Mouse (Mus musculus) midbrain, embryonic 10.5 days (tissue): ENCODE measurements around the gene Mrtfa. TPM values are rescaled to one million over a fixed set of nuclear protein-coding genes. Genes with fewer than 3 reads are reported as not detected.

Experiments
- DNase-seq: peaks from one replicate; pipeline ENCODE4 v3.0.0-alpha.2; 2017; ENCODE audit warnings: low spot score
- H3K27ac ChIP-seq: fragments of 300-500 bp; sonication (generic); replicated peaks from 2 replicates; pipeline ENCODE4 v1.5.1; 2016; ENCODE audit warnings: mild to moderate bottlenecking
- H3K27me3 ChIP-seq: fragments of 300-500 bp; sonication (generic); 2 replicates; pipeline ENCODE4 v1.6.1; 2016; ENCODE audit warnings: low read depth, mild to moderate bottlenecking; ENCODE audit not compliant: poor library complexity, severe bottlenecking
- H3K36me3 ChIP-seq: fragments of 300-500 bp; sonication (generic); 2 replicates; pipeline ENCODE4 v1.6.1; 2016; ENCODE audit warnings: mild to moderate bottlenecking, moderate library complexity
- H3K4me1 ChIP-seq: fragments of 300-500 bp; sonication (generic); 2 replicates; pipeline ENCODE4 v1.6.1; 2016
- H3K4me3 ChIP-seq: fragments of 300-500 bp; sonication (generic); 2 replicates; pipeline ENCODE4 v1.5.1; 2016; ENCODE audit warnings: mild to moderate bottlenecking, moderate library complexity
- H3K9me3 ChIP-seq: fragments of 300-500 bp; sonication (generic); replicated peaks from 2 replicates; pipeline ENCODE4 v1.6.1; 2016; ENCODE audit warnings: mild to moderate bottlenecking
- WGBS: fragments of 180-500 bp; shearing (Covaris S2); methylation state at CpG from one replicate; pipeline ENCODE4 v1.1.7; 2016; 5-methylcytosine and 5-hydroxymethylcytosine counted together
- polyA plus RNA-seq: library from polyadenylated mRNA; unstranded; fragments of >200 nt; fragmentation: Nextera tagmentation; extraction: Ambion mirVana; gene quantifications from 2 replicates; pipeline ENCODE4 v1.2.1, GENCODE M21; 2016

Gene Mrtfa
- polyA plus RNA-seq, 1 experiment from 2014 or later, result 20.5 TPM

DNA sequence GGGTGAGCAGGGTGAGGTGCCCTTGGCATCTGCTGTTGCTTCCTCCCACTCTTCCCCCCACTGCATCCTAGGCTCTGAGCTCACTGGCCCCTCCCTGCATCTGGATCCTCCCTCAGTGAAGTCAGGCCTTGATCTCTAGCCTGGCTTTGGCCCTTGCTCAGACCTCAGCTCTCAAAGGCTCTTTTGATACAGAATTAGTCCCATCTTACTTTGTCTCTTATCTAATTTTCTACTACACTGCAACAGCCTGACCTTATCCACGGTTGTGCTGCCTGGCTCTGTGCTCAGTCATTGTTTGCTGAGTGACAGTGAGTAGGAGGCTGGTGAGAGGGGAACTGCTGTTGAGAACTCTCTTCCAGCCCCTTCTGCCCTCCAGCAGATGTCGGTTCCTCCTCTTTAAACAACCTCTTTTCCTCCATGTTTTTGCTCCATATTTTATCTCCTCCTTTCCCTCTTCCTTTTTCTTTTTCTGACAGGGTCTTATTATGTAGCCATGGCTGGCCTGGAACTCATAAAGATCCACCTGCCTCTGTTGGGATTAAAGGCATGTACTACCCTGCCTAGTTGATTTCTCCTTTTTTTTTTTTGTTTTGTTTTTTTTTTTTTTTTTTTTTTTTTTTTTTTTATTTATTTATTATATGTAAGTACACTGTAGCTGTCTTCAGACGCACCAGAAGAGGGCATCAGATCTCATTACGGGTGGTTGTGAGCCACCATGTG lies 190.0 kb downstream of the Mrtfa start:
- DNase-seq, result no peak

DNA sequence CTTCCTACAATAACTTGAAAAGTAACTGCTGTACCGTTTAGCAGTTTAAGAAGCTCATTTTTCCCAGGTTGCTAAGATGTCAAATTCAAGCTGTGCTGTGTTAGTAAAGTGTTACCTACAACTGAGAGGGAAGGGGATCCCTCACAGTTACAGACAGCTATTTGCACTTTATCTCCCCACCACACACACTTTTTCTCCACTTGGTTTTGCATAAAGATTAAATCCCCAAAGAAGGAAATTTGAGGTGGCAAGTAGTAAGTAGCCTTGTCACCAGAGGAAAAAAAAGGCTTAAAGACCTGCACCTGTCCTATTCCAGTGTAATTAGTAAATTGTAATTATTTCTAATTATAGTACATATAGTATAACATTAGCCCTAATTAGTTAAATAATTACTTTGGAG lies 193.5 kb downstream of the Mrtfa start:
- H3K4me3 ChIP-seq, result no peak overlapping the region
- no peak for DNase-seq
- no peaks in the 10 kb centered on the region for H3K9me3 ChIP-seq
- no peaks in the 10 kb centered on the region for H3K36me3 ChIP-seq
- H3K27ac ChIP-seq, result no peak overlapping the region
- H3K4me1 ChIP-seq, result peaks cover 5% of the 10 kb centered on the region
- WGBS, result 76% methylated on average over 1 of the region's 1 CpGs
- H3K27me3 ChIP-seq, result no peaks in the 10 kb centered on the region

More for the DNA sequence above, 190.0 kb downstream of the Mrtfa start:
- Histone ChIP-seq H3K9me3 (no peaks in the 10 kb centered on the region), H3K36me3 (peaks cover 11% of the 10 kb centered on the region), H3K27me3 (no peaks in the 10 kb centered on the region), H3K4me1 (peaks cover 5% of the 10 kb centered on the region), H3K4me3 (no peak overlapping the region), H3K27ac (no peak overlapping the region; the same call in 1 of the 2 replicates)
- 62% methylated on average over 3 of the region's 4 CpGs for WGBS

DNA sequence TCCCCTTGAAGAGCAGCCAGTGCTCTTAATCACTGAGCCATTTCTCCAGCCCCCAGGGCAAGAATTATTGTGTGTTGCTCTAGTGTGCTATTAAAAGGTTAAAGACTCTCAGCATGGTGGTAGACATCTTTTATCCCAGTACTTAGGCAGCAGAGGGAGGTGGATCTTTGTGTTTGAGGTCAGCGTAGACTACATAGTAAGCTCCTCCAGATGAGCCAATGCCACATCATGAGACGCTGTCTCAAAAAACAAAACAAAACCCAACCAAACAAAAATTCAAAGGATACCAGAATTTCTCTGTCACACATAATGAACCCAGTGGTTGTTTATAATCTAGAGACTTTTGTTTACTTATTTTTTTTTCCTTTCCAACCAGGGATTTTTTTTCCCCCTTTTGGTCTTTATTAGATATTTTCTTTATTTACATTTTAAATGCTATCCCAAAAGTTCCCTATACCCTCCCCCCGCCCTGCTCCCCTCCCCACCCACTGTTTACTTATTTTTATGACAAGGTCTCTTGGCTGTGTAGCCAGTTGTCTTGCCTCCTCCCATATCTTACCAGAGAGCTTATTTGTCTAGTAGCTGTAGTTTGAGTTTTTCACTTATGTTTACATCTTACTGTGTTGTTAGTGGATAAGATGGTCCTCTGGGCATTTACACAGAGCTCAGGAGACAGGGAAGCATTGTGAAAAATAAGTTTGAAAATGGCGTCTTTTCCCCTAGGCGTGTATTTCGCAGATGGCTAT lies 194.3 kb downstream of the Mrtfa start:
- 85% methylated on average over 6 of the region's 6 CpGs for WGBS
- no peak overlapping the region for H3K27ac ChIP-seq
- no peaks in the 10 kb centered on the region for H3K36me3 ChIP-seq
- H3K9me3 ChIP-seq, result no peaks in the 10 kb centered on the region
- no peak overlapping the region for H3K4me3 ChIP-seq
- no peaks in the 10 kb centered on the region for H3K27me3 ChIP-seq
- DNase-seq, result no peak
- peaks cover 5% of the 10 kb centered on the region for H3K4me1 ChIP-seq

DNA sequence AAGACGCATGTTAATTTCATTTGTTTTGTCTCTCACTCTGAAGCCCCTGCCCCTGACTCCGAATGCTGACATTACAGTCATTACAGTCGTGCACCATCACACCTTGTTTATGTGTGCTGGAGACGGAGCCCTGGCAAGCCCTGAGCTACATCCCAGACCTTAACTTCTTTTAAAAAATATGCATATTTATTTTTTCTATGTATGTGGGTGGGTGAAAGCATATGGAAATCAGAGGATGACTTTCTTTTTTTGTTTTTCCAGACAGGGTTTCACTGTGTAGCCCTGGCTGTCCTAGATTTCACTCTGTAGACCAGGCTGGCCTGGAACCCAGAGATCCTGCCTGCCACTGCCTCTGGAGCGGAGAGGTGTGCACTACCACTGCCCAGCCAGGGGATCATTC lies 195.6 kb downstream of the Mrtfa start:
- no peak for DNase-seq
- H3K4me3 ChIP-seq, result no peak overlapping the region
- no peak overlapping the region for H3K27ac ChIP-seq
- 84% methylated on average over 5 of the region's 5 CpGs for WGBS
- H3K36me3 ChIP-seq, result no peaks in the 10 kb centered on the region
- no peaks in the 10 kb centered on the region for H3K27me3 ChIP-seq
- H3K4me1 ChIP-seq, result no peaks in the 10 kb centered on the region
- no peaks in the 10 kb centered on the region for H3K9me3 ChIP-seq

DNA sequence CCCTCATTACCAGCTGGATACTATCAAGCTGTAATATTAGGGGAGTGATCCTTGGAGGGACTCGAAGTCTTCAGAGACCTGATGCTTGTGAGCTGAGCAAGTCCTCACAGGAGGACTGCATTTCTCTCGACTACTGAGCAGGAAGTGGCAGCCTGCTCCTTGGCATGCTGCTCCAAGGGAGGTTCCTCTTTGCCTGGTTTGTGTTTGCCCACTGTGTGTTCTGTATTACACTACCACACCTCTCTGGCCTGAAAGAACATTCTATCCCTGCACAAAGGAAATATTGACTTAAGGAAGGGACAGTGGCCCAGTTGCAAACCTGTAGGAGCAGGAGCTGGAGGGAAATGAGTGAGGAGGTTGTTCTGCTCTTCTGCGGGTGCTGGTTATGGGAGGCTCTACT lies 200.8 kb downstream of the Mrtfa start:
- Histone ChIP-seq H3K4me1 (no peaks in the 10 kb centered on the region), H3K9me3 (no peaks in the 10 kb centered on the region), H3K27ac (no peak overlapping the region), H3K27me3 (no peaks in the 10 kb centered on the region), H3K4me3 (no peak overlapping the region), H3K36me3 (no peaks in the 10 kb centered on the region)
- no peak for DNase-seq
- 82% methylated on average over 3 of the region's 3 CpGs for WGBS

DNA sequence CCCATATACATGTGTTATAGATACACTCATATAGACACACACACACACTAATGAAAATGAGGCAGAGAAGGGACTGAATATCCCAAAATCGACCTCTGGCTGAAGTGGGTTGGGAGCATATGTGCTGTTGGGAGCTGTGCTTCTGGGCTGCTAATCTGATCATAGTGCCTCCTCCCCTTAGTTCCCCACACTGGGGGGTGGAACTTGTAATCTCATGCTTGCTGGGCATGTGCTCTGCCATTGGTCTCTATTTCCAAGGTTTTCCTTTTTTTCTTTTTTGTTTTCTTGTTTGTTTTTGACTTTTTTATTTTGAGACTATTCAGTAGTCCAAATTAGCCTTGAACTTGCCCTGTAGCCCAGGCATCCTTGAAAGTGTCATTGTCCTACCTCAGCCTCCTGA lies 202.2 kb downstream of the Mrtfa start:
- no peaks in the 10 kb centered on the region for H3K36me3 ChIP-seq
- 57% methylated on average over 1 of the region's 1 CpGs for WGBS
- no peaks in the 10 kb centered on the region for H3K9me3 ChIP-seq
- H3K4me3 ChIP-seq, result no peak overlapping the region
- DNase-seq, result no peak
- H3K4me1 ChIP-seq, result no peaks in the 10 kb centered on the region
- H3K27me3 ChIP-seq, result no peaks in the 10 kb centered on the region
- no peak overlapping the region for H3K27ac ChIP-seq

DNA sequence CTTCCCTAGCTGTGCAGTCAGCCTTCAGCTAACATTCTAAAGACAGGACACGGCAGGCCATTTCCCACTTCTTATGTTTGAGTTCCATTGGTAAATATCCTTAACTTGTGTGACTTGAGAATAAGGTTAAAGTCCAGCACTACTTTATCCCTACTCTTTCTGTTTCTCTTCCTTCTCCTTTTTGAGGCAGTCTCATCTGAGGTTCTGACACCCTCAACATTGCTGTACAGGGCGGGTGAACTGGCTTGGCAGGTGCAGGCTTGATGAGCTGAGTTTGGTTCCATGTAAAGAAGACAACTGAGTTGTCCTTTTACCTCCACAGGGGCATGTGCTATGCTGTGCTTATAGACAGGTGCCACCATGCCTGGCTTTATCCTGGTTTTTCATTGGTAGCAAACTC lies 207.3 kb downstream of the Mrtfa start:
- H3K4me1 ChIP-seq, result peaks cover 10% of the 10 kb centered on the region
- H3K27me3 ChIP-seq, result no peaks in the 10 kb centered on the region
- no peaks in the 10 kb centered on the region for H3K36me3 ChIP-seq
- no peak for DNase-seq
- no peaks in the 10 kb centered on the region for H3K9me3 ChIP-seq
- no peak overlapping the region for H3K4me3 ChIP-seq
- H3K27ac ChIP-seq, result no peak overlapping the region
- 93% methylated on average over 2 of the region's 2 CpGs for WGBS

DNA sequence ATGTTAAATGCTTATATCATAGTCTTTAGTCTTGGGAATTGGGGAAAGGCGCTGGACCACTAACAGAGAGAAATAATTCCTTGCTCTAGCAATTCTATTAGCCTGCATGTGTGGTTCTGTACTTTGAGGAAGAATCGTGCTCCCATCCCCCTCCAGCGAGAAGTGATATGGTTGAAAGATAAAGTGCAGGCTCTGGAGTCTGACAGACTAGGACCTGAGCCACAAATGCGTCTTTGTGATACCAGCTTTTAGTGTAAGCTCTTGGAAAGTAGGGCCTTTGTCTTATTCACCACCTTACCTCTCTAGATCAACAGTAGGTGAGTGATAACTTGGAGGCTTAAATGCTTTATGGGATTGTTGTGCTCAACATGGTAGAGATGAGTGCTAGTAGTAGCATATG lies 209.4 kb downstream of the Mrtfa start:
- WGBS, result 92% methylated on average over 4 of the region's 4 CpGs
- Histone ChIP-seq H3K4me1 (peaks cover 20% of the 10 kb centered on the region), H3K27me3 (no peaks in the 10 kb centered on the region), H3K27ac (no peak overlapping the region), H3K36me3 (no peaks in the 10 kb centered on the region), H3K9me3 (no peaks in the 10 kb centered on the region), H3K4me3 (no peak overlapping the region)
- no peak for DNase-seq

DNA sequence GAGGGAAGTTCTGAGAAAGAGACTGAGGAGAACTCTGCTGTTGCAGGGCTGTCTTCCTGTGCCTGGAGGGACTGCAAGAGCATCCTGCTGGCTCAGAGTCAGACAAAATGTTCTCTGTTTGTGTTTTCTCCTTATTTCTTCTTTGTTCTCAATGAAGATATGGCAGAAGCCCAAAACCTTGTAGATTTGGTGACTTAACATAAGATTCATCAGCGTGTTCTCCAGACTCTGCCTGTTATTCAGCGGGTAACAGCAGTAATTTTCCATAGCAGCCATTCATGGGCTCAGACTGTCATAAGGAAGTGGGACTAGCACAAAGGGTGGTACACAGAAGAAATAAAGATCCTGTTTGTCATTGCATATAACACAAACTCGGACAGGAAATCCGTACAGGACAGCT lies 210.9 kb downstream of the Mrtfa start:
- H3K9me3 ChIP-seq, result no peaks in the 10 kb centered on the region
- no peaks in the 10 kb centered on the region for H3K27me3 ChIP-seq
- H3K27ac ChIP-seq, result no peak overlapping the region
- DNase-seq, result no peak
- peaks cover 20% of the 10 kb centered on the region for H3K4me1 ChIP-seq
- no peak overlapping the region for H3K4me3 ChIP-seq
- no peaks in the 10 kb centered on the region for H3K36me3 ChIP-seq
- 94% methylated on average over 4 of the region's 4 CpGs for WGBS

DNA sequence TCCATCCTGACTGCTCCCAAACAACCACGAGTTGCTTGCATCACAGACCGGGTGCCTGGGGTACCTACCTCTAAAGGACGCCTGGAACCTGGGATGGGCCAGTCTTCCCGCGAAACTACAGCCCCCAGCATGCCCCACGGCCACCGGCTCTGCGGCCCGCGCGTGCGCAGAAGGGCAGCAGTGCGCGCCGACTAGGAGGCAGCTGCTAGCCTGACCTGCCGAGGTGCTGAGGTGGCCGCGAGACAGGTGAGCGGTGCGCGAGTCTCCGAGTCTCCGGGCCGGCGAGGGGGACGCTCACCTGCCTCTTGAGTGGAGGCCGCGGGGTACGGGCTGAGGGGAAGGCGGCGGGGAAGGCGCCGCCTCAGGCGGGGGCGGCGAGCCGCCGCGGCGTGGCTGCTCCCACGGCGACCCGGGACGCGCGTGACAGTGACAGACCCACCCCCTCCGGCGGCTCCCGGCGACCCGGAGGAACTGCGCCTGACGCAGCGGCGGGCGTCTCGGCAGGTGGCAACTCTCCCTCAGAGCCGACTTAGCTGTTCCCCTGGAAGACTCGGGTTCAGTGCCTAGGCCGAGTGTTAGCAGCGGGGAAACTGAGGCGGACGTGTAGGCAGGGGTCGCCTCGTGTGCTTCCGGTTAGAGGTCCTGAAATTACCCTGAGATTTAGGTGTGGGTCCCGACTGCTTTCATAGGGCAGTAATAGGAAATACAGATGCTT lies 212.8 kb downstream of the Mrtfa start, which contains the start of gene Sgsm3:
TSS of gene Sgsm3 (plus strand) at position 146 of the 715 bp plus-strand sequence.
- under 1% methylated on average over 67 of the region's 67 CpGs for WGBS
- no peaks in the 10 kb centered on the region for H3K27me3 ChIP-seq
- H3K27ac ChIP-seq, result peak within 1 kb of the TSS; percentile 87
- no peaks in the 10 kb centered on the region for H3K36me3 ChIP-seq
- H3K9me3 ChIP-seq, result no peaks in the 10 kb centered on the region
- H3K4me3 ChIP-seq, result peak within 1 kb of the TSS; percentile 95
- H3K4me1 ChIP-seq, result peaks cover 20% of the 10 kb centered on the region
- peak; percentile 82 for DNase-seq

DNA sequence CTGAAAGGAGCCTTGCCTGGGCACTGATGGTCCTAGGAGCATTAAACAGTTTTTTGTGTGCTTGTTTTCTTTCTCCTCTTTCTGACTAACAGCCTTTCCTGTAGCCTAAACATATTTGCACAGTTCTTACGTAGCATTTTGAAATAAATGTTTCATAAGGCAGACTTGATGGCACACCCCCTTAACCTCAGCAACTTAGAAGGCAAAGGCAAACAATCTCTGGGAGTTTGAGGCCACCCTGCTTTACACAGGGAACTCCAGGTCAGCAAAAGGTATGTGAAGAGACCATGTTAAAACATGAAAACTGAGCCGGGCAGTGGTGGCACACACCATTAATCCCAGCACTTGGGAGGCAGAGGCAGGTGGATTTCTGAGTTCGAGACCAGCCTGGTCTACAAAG lies 214.9 kb downstream of the Mrtfa start:
- H3K4me3 ChIP-seq, result no peak overlapping the region
- no peak for DNase-seq

DNA sequence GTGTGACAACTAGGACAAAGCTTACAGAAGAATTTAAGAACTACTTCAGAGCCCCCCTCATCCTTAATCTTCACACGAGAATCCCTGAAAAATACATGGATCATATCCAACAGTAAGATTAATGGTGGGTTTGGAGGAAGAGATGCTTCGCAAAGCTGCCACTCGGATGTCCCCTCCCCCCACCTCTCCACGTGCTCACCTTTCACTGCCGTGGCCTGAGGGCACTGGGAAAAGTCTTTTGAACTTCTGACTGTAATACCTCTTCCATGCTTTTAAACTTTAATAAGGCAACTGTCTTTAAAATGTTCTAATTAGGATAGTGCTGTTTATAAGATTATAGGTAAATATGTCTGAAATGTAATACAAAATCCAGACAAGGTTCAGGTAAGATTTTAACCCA lies 216.2 kb downstream of the Mrtfa start:
- 66% methylated on average over 5 of the region's 5 CpGs for WGBS
- H3K4me1 ChIP-seq, result peaks cover 20% of the 10 kb centered on the region
- no peak for DNase-seq

More for the DNA sequence above, 214.9 kb downstream of the Mrtfa start:
- Histone ChIP-seq H3K9me3 (no peaks in the 10 kb centered on the region), H3K4me1 (peaks cover 20% of the 10 kb centered on the region), H3K36me3 (peaks cover 7% of the 10 kb centered on the region), H3K27me3 (no peaks in the 10 kb centered on the region), H3K27ac (no peak overlapping the region)
- 94% methylated on average over 3 of the region's 3 CpGs for WGBS

DNA sequence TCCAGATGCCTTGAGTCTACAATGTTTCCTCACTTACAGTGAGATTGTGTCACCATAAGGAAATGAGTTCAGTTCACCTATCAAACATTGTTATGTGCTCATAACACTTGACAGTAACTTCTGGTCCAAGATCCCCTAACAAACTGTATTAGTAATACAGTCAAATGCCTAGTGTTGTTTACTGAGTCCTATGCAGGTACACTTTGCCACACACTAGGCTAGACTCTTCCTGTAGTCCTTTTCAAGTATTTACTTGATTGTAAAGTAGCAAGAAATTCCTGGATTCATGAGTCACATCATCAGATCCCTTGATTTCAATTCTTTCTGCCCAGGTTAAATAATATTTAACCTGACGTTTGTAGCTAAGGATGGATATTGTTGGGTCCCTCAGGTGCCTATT lies 221.2 kb downstream of the Mrtfa start:
- no peaks in the 10 kb centered on the region for H3K4me1 ChIP-seq
- H3K9me3 ChIP-seq, result no peaks in the 10 kb centered on the region
- 98% methylated on average over 1 of the region's 1 CpGs for WGBS
- no peaks in the 10 kb centered on the region for H3K27me3 ChIP-seq
- no peak overlapping the region for H3K27ac ChIP-seq
- peaks cover 64% of the 10 kb centered on the region for H3K36me3 ChIP-seq
- no peak for DNase-seq
- no peak overlapping the region for H3K4me3 ChIP-seq

More for the DNA sequence above, 216.2 kb downstream of the Mrtfa start:
- H3K9me3 ChIP-seq, result no peaks in the 10 kb centered on the region
- no peaks in the 10 kb centered on the region for H3K27me3 ChIP-seq
- H3K27ac ChIP-seq, result no peak overlapping the region
- H3K4me3 ChIP-seq, result no peak overlapping the region
- H3K36me3 ChIP-seq, result peaks cover 20% of the 10 kb centered on the region
